Mouse (Mus musculus) v-Abl transformed pro-B cells (cell line): ENCODE measurements around the gene Btg3.

Experiments used
- in situ Hi-C, 2 experiments: fragments of 400-800 bp; cut with MboI; formaldehyde crosslinking; loops; one replicate each; pipeline ENCODE4 v1.15.1; 2025; ENCODE audit not compliant: unreplicated experiment in 2 of 2

Gene Btg3

DNA sequence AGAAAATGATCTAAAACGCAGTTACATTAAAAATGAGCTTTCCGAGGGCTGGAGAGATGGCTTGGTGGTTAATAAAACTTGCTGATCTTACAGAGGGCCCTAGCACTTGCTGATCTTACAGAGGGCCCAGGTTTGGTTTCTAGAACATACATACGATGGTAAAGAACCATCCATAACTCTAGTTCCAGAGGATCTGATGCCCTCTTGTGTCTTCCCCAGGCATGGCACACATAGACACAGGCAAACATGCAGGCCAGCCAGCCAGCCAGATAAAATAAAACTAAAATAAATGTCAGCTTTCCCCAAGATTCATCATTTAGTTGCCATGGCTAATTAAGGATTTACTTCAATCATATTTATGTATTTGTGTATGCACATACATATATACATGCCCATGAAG, 19.2 kb downstream of the Btg3 start:
- in situ Hi-C loops = loop anchor here in 1 of 2 experiments (25.0 kb wide), 4 partner anchors 230 to 1995 kb away; partner anchors contain the start of genes D16Ertd472e, Nrip1 and Usp25

DNA sequence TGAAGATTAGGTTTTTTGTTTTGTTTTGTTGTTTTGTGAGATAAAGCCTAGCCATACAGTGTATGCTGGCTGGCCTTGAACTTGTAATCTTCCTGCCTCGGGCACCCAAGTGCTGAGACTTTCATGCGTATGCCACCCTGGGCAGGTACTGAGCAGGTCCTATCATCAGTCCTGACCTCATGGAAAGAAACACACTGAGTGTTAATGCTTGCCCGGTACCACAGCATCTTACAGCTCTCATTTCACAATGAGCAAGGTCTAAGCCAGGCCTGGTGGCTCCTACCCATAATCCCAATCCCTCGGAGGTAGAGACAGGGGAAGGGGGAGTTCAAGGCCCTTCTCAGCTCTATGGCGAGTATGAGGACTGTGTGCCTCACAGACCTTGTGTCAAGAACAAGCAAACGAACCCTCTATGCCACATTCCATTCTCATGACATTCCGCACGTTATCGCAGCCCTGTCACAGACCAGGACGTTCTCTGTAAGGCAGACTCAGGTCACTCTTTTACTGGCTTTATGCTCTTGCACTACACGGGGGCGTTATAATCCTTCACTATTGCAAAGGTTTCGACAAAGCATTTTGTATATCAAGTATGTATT, 29.6 kb downstream of the Btg3 start:
- in situ Hi-C loops = loop anchor here in 1 of 2 experiments (10.0 kb wide), 1 partner anchor 153 kb away; no protein-coding TSS in a partner anchor

DNA sequence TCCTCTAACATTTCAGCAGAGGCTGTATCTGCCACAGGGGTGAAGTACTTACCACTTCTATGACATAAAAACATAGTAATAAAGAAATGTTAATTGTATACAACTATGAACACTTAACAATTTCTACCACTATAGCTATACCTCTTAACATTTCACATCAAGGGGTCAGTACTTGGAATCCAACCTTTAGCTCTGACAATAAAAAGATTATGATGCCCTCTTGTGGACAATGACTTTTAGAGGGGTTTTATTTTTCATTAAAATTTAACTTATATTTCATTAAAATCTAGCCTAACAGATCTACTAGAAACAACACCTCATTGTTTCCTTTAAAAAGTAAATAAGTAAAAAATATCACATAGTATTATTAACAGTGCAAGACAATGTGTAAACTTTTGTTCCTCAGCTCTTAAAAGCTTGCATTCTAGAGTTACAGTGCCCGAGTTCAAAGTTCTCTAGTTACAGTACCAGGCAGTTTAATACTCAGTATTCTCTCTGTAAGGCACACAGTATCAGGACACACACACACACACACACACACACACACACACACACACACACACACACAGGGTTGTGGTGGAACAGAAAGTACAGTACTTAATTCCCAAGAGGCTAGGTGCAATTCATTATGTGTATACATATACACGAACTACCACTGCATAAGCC, 30.2 kb downstream of the Btg3 start:
- in situ Hi-C loops = loop anchor here in 1 of 2 experiments (10.0 kb wide), 1 partner anchor 152 kb away; no protein-coding TSS in a partner anchor

DNA sequence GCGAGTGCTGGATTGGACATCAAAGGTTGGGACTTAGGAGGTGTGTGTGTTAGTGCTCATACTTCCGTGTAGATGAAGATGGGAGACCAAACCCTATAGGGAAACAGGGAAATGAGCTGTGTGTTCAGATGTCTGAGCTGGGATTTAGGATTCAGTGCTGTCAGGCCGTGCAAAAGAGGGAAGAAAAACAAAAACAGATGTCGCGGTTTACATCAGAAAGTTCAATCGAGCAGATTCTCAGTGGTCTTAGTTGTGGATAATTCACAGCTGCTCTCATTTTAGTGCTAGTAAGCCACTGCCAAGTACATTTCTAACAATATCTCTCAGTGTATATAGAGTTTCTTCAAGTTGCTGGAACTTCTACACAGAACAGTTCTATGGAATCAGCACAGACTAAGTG, 33.2 kb downstream of the Btg3 start:
- in situ Hi-C loops = loop anchor here in 1 of 2 experiments (10.0 kb wide), 1 partner anchor 149 kb away; no protein-coding TSS in a partner anchor

DNA sequence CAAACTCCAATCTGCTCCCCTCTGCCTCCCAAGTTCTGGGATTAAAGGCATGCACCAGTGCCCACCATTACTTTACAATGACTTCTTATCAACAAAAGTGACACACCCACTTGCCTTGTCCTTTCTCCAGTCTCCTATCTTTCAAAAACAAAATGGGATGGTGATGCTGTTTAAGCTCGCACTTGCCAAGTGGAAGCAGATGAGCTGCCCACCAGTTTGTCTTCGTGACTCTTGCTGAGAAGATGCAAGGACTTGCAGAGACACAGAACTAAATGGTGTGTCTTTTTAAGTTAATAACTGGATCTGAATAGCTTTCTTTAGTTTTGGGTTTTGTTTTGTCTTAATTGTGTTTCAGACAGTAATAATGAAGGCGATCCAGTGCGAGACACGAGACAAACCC, 34.2 kb downstream of the Btg3 start:
- in situ Hi-C loops = loop anchor here in 1 of 2 experiments (10.0 kb wide), 1 partner anchor 148 kb away; no protein-coding TSS in a partner anchor

DNA sequence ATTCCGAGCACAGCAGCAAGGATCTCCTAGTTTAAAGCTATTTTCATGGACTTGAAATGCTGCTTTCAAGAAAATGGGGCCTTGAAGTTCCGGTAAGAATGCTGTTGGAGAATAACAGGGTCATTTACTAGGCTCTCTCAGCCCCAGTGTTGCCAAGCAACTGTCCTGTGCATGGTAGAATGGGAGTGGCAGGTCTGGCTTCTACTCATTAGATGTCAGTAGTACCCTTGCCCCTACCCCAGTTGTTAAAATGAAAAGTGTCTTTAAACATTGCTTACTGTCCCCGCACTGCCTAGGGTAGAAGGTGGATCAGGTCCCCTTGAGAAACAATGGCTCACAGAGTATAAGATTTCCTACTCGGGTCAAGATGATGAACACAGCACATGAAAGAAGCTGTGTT, 35.6 kb downstream of the Btg3 start:
- in situ Hi-C loops = loop anchor here in 1 of 2 experiments (10.0 kb wide), 1 partner anchor 147 kb away; no protein-coding TSS in a partner anchor

DNA sequence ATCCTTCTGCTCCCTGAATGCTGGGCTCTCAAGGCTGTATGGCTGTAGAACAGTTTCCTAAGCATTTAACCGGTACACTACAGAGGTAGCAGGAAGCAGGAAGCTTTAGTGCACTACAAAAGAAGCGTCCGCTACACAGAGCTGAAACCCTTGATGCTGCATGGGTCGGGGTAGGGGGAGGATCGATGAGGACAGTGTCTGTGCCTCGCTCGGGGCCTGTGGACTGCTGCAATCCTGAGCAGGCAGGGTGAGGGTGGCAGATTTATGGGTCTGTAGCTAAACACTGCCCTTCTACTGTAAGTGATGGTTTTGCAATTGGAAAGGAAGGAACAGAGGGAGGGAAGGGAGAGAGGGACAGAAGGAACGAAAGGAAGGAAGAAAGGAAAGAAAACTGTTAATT, 39.8 kb downstream of the Btg3 start:
- in situ Hi-C loops = no loop called here

DNA sequence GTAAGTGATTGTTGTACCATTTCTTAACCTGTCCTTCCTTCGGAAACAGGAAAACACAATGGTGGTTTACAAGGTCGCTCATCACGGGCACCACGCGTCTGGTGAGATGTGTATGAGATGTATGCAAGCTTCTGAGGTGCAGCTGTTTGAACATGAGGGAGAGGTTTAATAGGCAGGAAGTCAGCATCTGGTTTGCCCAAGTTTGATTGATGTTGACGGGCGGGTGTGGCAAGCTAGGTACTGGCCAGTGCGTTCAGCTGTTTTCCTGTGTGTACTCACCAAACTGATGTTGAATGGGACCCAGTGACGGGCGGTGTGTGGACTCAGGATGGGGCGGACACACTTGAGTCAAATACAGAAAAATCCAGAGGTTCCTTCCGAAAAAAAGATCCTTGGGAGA, 49.0 kb downstream of the Btg3 start:
- in situ Hi-C loops = no loop called here

DNA sequence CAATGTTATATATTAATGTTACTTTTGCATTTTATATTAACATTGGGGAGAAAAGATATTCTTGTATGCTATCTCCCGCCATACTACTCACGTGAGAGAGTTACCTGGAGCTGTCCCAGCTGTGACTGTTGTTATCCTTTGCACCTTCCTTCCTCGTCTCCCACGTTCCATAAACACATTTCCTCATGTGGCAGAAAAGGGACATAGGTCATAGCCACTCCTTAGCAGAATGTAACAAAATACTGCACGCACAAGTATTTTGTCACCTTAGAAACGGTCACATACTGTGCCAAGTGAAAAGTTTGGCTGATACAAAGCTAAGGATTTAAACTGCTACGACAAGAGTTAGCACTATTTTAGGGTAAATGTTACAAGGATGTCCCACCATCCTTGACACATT, 49.4 kb downstream of the Btg3 start:
- in situ Hi-C loops = no loop called here

DNA sequence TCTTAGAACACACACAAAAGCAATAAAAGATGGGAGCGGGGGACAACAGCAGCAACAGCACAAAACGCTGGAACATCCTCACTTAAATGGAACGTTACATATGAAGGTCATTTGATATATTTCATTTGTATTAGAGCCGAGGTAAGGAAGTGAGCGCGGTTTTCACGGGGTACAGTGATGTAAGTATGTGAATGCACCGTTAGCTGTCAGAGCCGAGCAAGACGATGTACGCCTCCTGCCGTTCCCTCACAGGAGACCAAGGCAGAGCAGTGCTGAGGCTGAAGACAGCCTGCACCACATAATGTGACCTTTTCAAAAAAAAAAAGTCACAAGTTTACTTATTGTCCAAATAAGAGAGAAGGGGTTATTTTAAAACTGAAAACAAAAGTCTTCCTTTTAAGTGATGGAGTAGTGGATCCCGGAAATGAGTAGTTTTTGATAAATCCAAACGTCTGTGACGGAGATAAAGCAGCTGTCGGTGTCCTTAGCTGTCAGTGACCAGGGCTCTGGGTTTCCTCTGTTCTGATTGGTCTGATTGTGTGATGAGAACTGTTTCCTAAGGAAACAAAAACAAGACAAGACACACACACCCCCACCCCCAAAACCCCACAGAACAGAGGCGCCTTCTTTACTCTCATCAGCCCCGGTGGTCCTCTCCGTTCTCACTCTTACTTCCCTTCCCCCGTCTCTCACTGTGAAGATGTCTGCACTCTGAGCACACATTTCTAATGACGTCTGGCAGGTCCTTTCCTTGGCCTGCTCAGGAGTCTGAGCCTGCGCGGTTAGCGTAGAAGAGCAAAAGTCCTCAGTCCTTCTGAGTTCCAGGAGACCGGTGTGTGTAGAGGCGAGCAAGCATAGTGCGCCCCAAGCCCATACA, 50.8 kb downstream of the Btg3 start:
- in situ Hi-C loops = no loop called here

DNA sequence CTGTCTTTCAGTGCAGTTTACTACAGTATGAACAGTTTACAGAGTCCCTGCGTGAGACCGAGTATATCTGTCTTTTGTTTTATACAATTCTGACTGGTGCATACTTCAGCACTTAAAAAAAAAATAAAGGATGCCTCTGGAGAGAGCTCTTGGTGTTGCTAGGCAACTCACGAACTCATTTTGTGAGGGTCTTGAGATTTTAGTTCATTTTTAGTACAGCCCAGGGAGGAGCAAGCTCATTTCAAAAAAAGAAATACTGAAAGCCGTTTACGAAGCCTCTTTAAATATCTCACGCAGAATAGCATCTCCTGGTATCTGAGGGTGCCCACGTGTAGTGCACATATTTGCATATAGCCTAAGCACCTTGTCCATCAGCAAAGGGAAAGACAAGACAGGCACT, 54.9 kb downstream of the Btg3 start:
- in situ Hi-C loops = no loop called here

DNA sequence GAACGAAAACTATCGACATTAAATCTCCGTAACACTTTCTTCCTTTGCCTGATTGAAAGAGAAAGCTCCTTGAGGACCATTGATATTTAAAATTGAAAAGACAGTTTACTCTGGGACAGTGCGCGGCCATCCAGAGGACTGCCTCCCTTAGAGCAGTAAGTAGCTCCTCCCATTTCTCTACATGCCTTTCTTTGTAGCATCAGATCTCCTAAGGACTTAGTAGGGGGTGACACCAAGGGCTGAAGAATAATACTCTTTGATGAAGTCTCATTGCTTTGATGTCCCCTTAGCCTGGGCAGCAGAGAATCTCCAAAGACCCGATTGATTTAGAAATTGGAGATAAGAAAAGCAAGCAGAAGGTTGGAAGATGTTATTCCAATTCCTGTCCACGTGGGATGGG, 55.4 kb downstream of the Btg3 start:
- in situ Hi-C loops = no loop called here

DNA sequence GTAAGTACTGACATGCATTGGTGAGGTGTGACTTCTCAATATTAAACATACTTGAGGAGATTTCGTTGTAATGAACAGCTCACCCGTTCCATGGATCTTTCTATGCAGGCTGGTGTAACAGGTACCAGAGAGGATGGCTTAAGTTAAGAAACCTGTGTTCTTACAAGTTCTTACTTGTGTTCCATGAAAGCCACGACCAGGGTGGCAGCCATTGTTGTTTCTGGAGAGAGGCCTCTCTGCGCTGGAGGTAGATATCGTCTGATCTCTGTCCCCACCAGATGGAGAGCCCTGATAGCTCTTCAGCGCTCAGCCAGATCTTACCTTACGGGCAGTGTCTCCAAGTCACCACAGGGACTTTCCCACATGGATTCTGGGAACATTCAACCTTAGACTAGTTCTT, 57.3 kb downstream of the Btg3 start:
- in situ Hi-C loops = no loop called here

DNA sequence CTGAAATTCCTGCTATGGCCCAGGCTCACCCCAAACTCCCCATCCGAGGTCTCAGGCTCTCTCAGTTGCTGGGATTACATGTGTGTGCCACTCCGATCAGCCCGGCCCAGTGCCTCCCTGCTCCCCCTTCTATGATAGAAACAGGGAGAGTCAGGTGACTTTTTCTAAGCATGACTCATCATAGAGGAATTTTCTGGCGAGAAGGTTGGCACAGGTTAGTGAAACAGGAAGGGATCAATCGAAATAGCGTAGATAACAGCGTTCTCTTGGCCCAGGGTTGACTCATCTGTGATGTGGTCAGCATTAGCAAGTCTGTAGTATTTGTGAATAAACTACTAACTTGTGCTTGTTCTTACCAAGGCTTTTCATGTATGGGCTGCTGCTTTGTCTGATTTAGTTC, 59.0 kb downstream of the Btg3 start:
- in situ Hi-C loops = no loop called here

DNA sequence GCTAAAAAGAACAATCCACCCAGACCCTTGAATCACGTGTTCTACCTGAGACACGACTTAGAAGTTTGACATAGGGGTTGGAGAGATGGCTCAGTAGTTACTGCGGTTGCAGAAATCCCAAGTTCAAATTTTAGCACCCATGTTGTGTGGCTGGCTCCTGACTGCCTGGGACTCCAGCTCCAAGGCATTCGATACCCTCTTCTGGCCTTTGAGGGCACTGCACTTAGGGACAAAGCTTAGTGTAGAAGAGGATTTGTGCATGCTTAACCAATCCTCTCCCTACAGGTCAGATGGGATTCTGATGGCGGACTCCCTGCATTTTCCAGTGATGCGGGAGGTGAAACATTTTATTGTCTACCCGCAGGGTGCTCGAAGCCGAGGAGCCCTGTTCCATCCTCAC, 60.1 kb downstream of the Btg3 start:
- in situ Hi-C loops = no loop called here

DNA sequence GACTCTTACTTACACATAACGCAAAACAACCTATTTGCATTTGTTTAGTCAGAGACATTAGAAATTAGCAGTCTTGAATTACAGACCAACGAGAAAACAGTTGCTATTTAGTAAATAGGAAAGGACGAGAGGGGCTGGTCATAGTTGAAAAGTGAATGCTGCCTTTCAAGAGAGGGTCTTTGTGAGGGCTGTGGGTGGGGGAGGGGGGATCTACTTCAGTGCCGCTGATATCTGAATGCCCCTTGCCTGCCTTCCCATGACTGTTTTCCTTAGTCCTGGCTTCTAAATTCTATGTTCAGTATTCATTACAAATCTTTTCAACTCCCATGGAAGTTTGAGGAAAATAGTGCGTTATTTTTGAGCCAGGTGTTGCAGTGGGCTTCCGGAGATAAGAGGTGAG, 63.0 kb downstream of the Btg3 start:
- in situ Hi-C loops = no loop called here

DNA sequence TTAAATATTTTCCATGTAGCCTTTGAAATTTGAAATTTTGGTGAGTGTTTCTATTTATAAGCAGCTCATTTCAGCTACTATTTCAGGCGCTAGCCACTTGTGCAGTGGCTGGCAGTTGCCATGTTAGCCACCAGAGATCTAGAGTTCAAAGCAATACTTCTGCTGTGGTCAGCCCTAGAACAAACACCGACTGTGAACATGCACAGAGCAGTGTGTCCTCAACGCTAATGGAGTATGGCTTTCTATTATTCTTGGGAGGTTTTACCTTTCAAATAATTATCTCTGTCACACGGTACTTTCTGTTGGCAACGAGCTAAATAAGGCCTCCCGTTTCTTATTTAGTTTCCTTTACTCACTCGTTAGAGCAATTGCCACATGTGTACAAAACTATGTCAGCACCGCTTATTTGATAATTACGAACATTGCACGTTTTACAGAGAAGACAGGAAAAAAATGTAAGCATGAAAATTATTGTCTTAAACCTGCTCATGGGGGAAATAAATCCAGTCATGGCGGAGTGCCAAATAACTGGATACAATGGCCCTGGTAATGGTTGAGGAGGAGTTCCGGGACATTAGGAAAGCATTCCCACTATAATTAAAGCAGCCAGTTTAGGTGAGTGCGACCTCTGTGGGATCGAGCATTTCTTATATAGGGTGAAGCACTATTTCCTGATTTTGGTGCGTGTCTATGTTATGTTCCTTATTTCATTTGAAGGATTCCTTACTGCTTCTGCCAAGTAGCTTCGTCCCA, 63.7 kb downstream of the Btg3 start:
- in situ Hi-C loops = no loop called here

DNA sequence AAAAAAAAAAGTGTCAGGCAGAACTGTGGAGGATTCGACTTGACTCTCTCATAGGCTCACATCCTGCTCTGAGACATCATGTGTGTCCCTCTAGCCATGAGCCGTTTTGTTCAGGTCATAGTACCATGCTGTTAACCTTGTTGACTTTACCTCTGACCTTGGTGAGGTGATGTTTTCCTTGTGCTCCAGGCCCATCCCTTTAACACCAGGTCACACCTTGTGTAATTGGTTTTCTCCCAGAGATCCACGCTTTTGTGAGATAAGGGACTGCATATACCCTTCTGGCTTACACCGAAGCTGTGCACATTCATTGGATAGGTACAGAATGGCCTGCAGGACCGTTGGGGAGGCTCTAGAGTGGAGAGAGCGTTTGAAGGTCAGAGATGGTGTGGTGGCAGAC, 67.7 kb downstream of the Btg3 start:
- in situ Hi-C loops = no loop called here

DNA sequence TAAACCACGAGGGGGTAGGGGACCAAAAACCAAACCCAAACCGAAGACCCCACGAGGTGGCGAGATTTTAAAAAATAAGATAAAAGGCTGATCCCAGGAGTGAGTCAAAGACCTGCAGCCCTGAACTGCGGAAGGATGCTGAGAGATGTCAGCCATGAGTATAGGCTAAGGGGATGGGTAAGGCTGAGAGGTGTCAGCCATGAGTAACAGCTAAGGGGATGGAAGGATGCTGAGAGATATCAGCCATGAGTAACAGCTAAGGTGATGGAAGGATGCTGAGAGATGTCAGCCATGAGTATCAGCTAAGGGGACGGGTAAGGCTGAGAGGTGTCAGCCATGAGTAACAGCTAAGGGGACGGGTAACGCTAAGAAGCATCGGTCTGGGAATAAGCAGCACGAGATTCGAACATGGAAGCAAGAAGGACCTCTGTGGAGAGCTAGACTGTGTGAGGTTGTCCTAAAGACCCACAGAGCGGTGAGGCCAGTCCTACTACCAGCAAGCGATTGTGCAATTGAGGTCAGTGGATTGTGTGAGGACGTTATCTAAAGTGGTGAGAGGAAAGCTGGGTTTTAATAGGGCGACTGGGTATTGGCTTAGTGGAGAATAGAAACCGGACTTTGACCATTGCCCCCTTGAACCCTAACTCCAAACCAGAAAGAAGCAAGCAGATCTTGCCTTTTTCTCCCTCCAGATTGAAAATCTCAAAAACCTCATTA, 69.4 kb downstream of the Btg3 start:
- in situ Hi-C loops = no loop called here

DNA sequence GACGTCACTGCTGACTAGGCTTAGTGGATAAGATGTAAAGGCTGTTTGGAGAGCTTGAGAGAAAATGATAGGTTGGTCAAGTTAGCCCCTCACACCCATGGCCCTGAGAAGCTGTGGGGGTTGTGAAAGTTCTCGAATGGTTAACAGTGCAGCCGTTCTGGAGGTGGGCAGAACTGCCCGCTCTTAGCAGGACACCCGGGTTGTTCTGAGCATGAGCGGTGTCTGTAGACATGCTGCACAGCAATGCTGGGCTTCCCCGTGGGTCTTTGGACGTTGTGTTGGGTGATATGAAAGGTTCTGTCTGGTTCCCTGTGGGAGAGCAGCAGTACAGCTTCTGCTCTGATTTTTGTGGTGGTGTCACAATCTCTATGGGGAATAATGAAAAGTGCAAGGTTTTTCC, 70.4 kb downstream of the Btg3 start:
- in situ Hi-C loops = no loop called here
